Mouse (Mus musculus) thymus, adult 2 months (tissue): Measurements from ENCODE around the gene Mamdc2. TPM values are rescaled to one million over a fixed set of nuclear protein-coding genes. Genes with fewer than 3 reads are reported as not detected.
A peak's percentile ranks its signal among the peaks of the same experiment; 100 is the strongest.

ENCODE experiments used
- DNase-seq: peaks from one replicate; pipeline ENCODE4 v3.0.0; 2021
- H3K27ac ChIP-seq: fragments of 200-500 bp; 2 replicates; pipeline ENCODE4 v1.5.1; 2012; ENCODE audit warnings: low read length, control low read depth; ENCODE audit not compliant: control insufficient read depth, insufficient read depth
- H3K27me3 ChIP-seq: fragments of 200-500 bp; 2 replicates; pipeline ENCODE4 v1.6.1; 2012; ENCODE audit warnings: mild to moderate bottlenecking, low read length, moderate library complexity, mixed read lengths; ENCODE audit not compliant: control insufficient read depth, insufficient read depth
- H3K36me3 ChIP-seq: fragments of 200-500 bp; 2 replicates; pipeline ENCODE4 v1.6.1; 2012; ENCODE audit warnings: mild to moderate bottlenecking, low read length, moderate library complexity; ENCODE audit not compliant: control insufficient read depth, insufficient read depth
- H3K4me1 ChIP-seq: fragments of 200-500 bp; replicated peaks from 2 replicates; pipeline ENCODE4 v1.6.1; 2012; ENCODE audit warnings: low read length; ENCODE audit not compliant: control insufficient read depth, insufficient read depth
- H3K4me3 ChIP-seq: fragments of 200-500 bp; 2 replicates; pipeline ENCODE4 v1.5.1; 2012; ENCODE audit warnings: mild to moderate bottlenecking, low read length, control low read depth, moderate library complexity; ENCODE audit not compliant: control insufficient read depth, insufficient read depth
- CTCF ChIP-seq: fragments of 200-500 bp; IDR thresholded peaks from 2 replicates; pipeline ENCODE4 v1.5.1; 2012; ENCODE audit warnings: mild to moderate bottlenecking, control low read depth, low read length, moderate library complexity, borderline replicate concordance; ENCODE audit not compliant: control insufficient read depth, poor library complexity, insufficient read depth; ENCODE audit errors: extremely low read depth
- POLR2A ChIP-seq: fragments of 200-500 bp; IDR thresholded peaks from 2 replicates; pipeline ENCODE4 v1.6.1; 2012; ENCODE audit warnings: mild to moderate bottlenecking, low read length, control low read depth, moderate library complexity; ENCODE audit not compliant: control insufficient read depth, poor library complexity, insufficient read depth; ENCODE audit errors: extremely low read depth
- WGBS: fragments of 180-500 bp; shearing (Covaris S2); methylation state at CpG from one replicate; pipeline ENCODE4 v1.1.7; 2018; 5-methylcytosine and 5-hydroxymethylcytosine counted together
- polyA plus RNA-seq: library from polyadenylated mRNA; depleted of rRNA; stranded (reverse); fragments of >200 nt; gene quantifications from 2 replicates; pipeline ENCODE4 v1.2.3, GENCODE M21; 2012

Gene Mamdc2
- polyA plus RNA-seq, 1 experiment = 0.32 TPM

- no peak for DNase-seq
- TF ChIP-seq POLR2A = no peak
- no peak for TF ChIP-seq CTCF
- no peak overlapping the region for H3K27ac ChIP-seq
- H3K4me1 ChIP-seq = no peaks in the 10 kb centered on the region
- H3K36me3 ChIP-seq = no peaks in the 10 kb centered on the region
- H3K4me3 ChIP-seq = no peak overlapping the region
- WGBS = 93% methylated on average over 2 of the region's 2 CpGs
- H3K27me3 ChIP-seq = no peaks in the 10 kb centered on the region
These were observed 98.3 kb downstream of the Mamdc2 start for GRCm38 (mm10) chr19:23349930-23350329.

- Histone ChIP-seq H3K4me1 (no peaks in the 10 kb centered on the region), H3K27me3 (no peaks in the 10 kb centered on the region), H3K4me3 (no peak overlapping the region), H3K27ac (no peak overlapping the region), H3K36me3 (no peaks in the 10 kb centered on the region)
- no peak for DNase-seq
- 97% methylated on average over 3 of the region's 3 CpGs for WGBS
- no peak for TF ChIP-seq POLR2A
- no peak for TF ChIP-seq CTCF
These were observed 105.5 kb downstream of the Mamdc2 start for GRCm38 (mm10) chr19:23342782-23343181.

GRCm38 (mm10) chr19:23332883-23333282 is 115.4 kb downstream of the Mamdc2 start:
- TF ChIP-seq CTCF (no peak), POLR2A (no peak)
- DNase-seq = no peak
- 98% methylated on average over 1 of the region's 1 CpGs for WGBS
- H3K27me3 ChIP-seq = no peaks in the 10 kb centered on the region
- H3K27ac ChIP-seq = no peak overlapping the region
- H3K4me3 ChIP-seq = no peak overlapping the region
- no peaks in the 10 kb centered on the region for H3K4me1 ChIP-seq
- H3K36me3 ChIP-seq = no peaks in the 10 kb centered on the region

GRCm38 (mm10) chr19:23330842-23331241 is 117.4 kb downstream of the Mamdc2 start:
- Histone ChIP-seq H3K4me1 (no peaks in the 10 kb centered on the region), H3K36me3 (no peaks in the 10 kb centered on the region), H3K4me3 (no peak overlapping the region), H3K27me3 (no peaks in the 10 kb centered on the region), H3K27ac (no peak overlapping the region)
- no peak for DNase-seq
- TF ChIP-seq POLR2A (no peak), CTCF (no peak)
- WGBS = 83% methylated on average over 6 of the region's 6 CpGs

- H3K36me3 ChIP-seq = no peaks in the 10 kb centered on the region
- H3K27me3 ChIP-seq = no peaks in the 10 kb centered on the region
- 0 out of 2 replicates have a peak, but pooled peaks cover 2% of the 10 kb centered on the region for H3K4me1 ChIP-seq
- TF ChIP-seq POLR2A = no peak
- no peak for TF ChIP-seq CTCF
- 92% methylated on average over 2 of the region's 2 CpGs for WGBS
- H3K27ac ChIP-seq = no peak overlapping the region
- DNase-seq = no peak
- H3K4me3 ChIP-seq = no peak overlapping the region
These were observed 118.9 kb downstream of the Mamdc2 start for GRCm38 (mm10) chr19:23329346-23329745.

- Histone ChIP-seq H3K4me1 (peaks cover 14% of the 10 kb centered on the region), H3K27me3 (no peaks in the 10 kb centered on the region), H3K4me3 (no peak overlapping the region), H3K36me3 (no peaks in the 10 kb centered on the region), H3K27ac (no peak overlapping the region)
- TF ChIP-seq POLR2A (no peak), CTCF (no peak)
- 96% methylated on average over 3 of the region's 3 CpGs for WGBS
- no peak for DNase-seq
These were observed 121.1 kb downstream of the Mamdc2 start for GRCm38 (mm10) chr19:23327056-23327640.

- no peaks in the 10 kb centered on the region for H3K27me3 ChIP-seq
- DNase-seq = peak; percentile 74
- H3K27ac ChIP-seq = peak overlapping the region; percentile 96
- H3K36me3 ChIP-seq = no peaks in the 10 kb centered on the region
- H3K4me1 ChIP-seq = peaks cover 17% of the 10 kb centered on the region
- H3K4me3 ChIP-seq = no peak overlapping the region
- WGBS = 4% methylated on average over 3 of the region's 3 CpGs
- TF ChIP-seq CTCF (no peak), POLR2A (no peak)
These were observed 125.1 kb downstream of the Mamdc2 start for GRCm38 (mm10) chr19:23323107-23323506.
